Mouse (Mus musculus): ENCODE results near the gene Tet2. TPM values are rescaled to one million over a fixed set of nuclear protein-coding genes. Genes with fewer than 3 reads are reported as not detected.

The Tet2 gene
- polyA plus RNA-seq, 1 experiment = 1.8 TPM

DNA sequence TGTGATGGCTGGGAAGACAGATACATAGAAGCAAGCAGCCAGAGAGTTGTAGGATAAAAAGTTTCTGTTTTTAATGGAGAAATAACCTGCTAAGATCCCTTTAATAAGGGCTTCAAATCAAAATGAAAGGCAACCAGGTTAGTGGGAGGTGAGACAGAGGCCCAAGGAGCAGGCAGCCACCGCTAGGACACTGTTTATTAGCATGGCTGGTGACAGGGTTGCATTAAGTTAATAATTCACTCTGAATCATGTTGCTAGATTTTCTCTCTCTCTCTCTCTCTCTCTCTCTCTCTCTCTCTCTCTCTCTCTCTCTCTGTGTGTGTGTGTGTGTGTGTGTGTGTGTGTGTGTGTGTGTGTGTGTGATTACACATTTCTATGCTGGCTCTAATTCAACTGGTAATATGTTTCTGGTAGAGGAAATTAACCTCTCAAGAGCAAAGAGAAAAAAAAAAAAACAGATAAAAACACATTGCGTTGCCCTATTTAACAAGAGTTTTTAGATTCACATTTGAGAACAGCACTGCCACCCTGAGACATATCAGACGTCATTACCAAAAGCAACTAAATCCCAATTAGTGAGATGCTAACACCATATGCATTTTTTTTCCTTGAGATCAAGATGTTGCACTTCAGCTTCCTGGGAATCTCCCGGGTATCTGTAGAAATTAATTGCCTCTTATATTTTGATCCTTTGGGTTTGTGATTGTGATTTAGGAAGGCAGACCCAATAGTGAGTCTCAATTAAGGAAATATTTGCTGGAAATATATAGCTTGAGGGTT lies 115.4 kb downstream of the Tet2 start:
- no peak for TF ChIP-seq GATA1 (IDR thresholded peaks at IDR 0.05; ENCODE audit: borderline replicate concordance, low read length)
- no peak for TF ChIP-seq FLI1 (IDR thresholded peaks at IDR 0.05; ENCODE audit: low read length)
- H3K9me3 ChIP-seq = 0 out of 2 replicates have a peak, but pooled peaks cover 3% of the 10 kb centered on the region
- H3K27me3 ChIP-seq (replicated peaks) = no peaks in the 10 kb centered on the region
- no peaks in the 10 kb centered on the region for H3K36me3 ChIP-seq (replicated peaks; ENCODE audit: low read length)
- H3K4me1 ChIP-seq = no peaks in the 10 kb centered on the region
- H3K4me3 ChIP-seq (replicated peaks) = no peak overlapping the region

- Histone ChIP-seq H3K9me3 (no peaks in the 10 kb centered on the region), H3K4me3 (replicated peaks) (no peak overlapping the region), H3K27me3 (replicated peaks) (no peaks in the 10 kb centered on the region), H3K36me3 (replicated peaks; ENCODE audit: low read length) (no peaks in the 10 kb centered on the region), H3K4me1 (no peaks in the 10 kb centered on the region)
- TF ChIP-seq FLI1 (IDR thresholded peaks at IDR 0.05; ENCODE audit: low read length) (no peak), GATA1 (IDR thresholded peaks at IDR 0.05; ENCODE audit: borderline replicate concordance, low read length) (no peak)
Measured at GRCm38 (mm10) chr3:133428003-133428402, 116.9 kb downstream of the Tet2 start.

DNA sequence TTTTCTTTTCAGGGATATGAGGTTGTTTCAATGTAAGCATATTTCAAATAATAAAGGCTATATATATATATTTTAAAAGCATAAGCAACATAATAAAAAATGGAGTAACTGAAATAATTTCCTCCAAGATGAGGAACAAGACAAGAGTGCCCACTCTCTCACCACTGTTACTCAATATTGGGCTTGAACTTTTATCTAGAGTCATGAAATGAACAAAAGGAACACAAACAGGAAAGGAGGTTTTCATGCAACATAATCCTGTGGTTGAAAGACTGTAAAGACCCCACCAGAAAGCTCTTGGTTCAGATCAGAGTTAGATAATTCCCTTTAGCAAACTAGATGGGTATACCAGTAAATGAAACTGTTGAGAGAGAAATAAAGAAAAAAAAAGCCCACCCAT lies 121.9 kb downstream of the Tet2 start:
- TF ChIP-seq FLI1 (IDR thresholded peaks at IDR 0.05; ENCODE audit: low read length) = no peak
- TF ChIP-seq GATA1 (IDR thresholded peaks at IDR 0.05; ENCODE audit: borderline replicate concordance, low read length) = no peak
- no peak overlapping the region for H3K4me3 ChIP-seq (replicated peaks)
- no peaks in the 10 kb centered on the region for H3K27me3 ChIP-seq (replicated peaks)
- no peaks in the 10 kb centered on the region for H3K4me1 ChIP-seq
- no peaks in the 10 kb centered on the region for H3K9me3 ChIP-seq
- H3K36me3 ChIP-seq (replicated peaks; ENCODE audit: low read length) = no peaks in the 10 kb centered on the region

GRCm38 (mm10) chr3:133414747-133415146 lies 130.2 kb downstream of the Tet2 start:
- H3K4me1 ChIP-seq = no peaks in the 10 kb centered on the region
- TF ChIP-seq FLI1 (IDR thresholded peaks at IDR 0.05; ENCODE audit: low read length) = no peak
- no peak for TF ChIP-seq GATA1 (IDR thresholded peaks at IDR 0.05; ENCODE audit: borderline replicate concordance, low read length)

More at GRCm38 (mm10) chr3:133414747-133415146, 130.2 kb downstream of the Tet2 start:
- Histone ChIP-seq H3K9me3 (no peaks in the 10 kb centered on the region), H3K4me3 (replicated peaks) (no peak overlapping the region), H3K27me3 (replicated peaks) (no peaks in the 10 kb centered on the region), H3K36me3 (replicated peaks; ENCODE audit: low read length) (no peaks in the 10 kb centered on the region)

Other genes with a start within 250 kb of the Tet2 start
- gene Ppa2, start 235.0 kb downstream of the Tet2 start, polyA plus RNA-seq (2012; ENCODE audit: insufficient read depth, low replicate concordance) = 11.2 and 18.5 TPM in 2 replicates

Measured in megakaryocyte, embryonic 14.5 days (primary cell).